Mouse (Mus musculus) heart, postnatal 14 days (tissue): ENCODE measurements around the gene Pgr. TPM values are rescaled to one million over a fixed set of nuclear protein-coding genes. Genes with fewer than 3 reads are reported as not detected.

Source experiments
- total RNA-seq, 2 experiments: library from RNA; stranded (reverse); gene quantifications; 2 replicates each; pipeline ENCODE4 v1.2.3; 2021

Pgr gene
- total RNA-seq, 2 experiments from 2014 or later: not detected

Other genes with a start within 250 kb of the Pgr start
- gene Gm16485, start 72.0 kb downstream of the Pgr start, total RNA-seq: not detected